Mouse (Mus musculus) lung, adult 2 months (tissue): Measurements from ENCODE around the gene Stk11.

ENCODE experiments used
- CTCF ChIP-seq: fragments of 200-500 bp; IDR thresholded peaks from 2 replicates; pipeline ENCODE4 v1.5.1; 2011; ENCODE audit warnings: mild to moderate bottlenecking, low read length, control low read depth; ENCODE audit not compliant: insufficient read depth
- POLR2A ChIP-seq: fragments of 200-500 bp; IDR thresholded peaks from 2 replicates; pipeline ENCODE4 v1.6.1; 2011; ENCODE audit warnings: low read depth, mild to moderate bottlenecking, control low read depth, low read length, borderline replicate concordance; ENCODE audit errors: extremely low read depth

GRCm38 (mm10) chr10:80179068-80180051 is 63.8 kb downstream of the Stk11 start, which contains the start of gene Efna2:
- TF ChIP-seq CTCF (no peak), POLR2A (no peak)
